Mouse (Mus musculus) left cerebral cortex, adult 11 months (tissue): ENCODE measurements around the gene Map3k5.
"Not testable (repeated sequence)": the region's sequence is repeated elsewhere in the genome, so short reads cannot be mapped to it uniquely, and the experiment has no call there.

Source experiments
- DNase-seq: peaks from one replicate; pipeline ENCODE4 v3.0.0; 2022; ENCODE audit warnings: low spot score

Map3k5 gene

GRCm38 (mm10) chr10:19934384-19935294 lies at the start of gene Map3k5:
Gene Map3k5 (plus strand): TSS chr10:19934472.
- no peak for DNase-seq

GRCm38 (mm10) chr10:19886249-19886648 lies 48.0 kb upstream of the Map3k5 start:
- no peak for DNase-seq

GRCm38 (mm10) chr10:19889908-19890307 lies 44.4 kb upstream of the Map3k5 start:
- DNase-seq, result no peak

- DNase-seq, result no peak
Observed at GRCm38 (mm10) chr10:19891686-19892085, 42.6 kb upstream of the Map3k5 start.

GRCm38 (mm10) chr10:19893146-19893545 lies 41.1 kb upstream of the Map3k5 start:
- DNase-seq, result no peak

- DNase-seq, result no peak
Observed at GRCm38 (mm10) chr10:19893976-19894375, 40.3 kb upstream of the Map3k5 start.

- no peak for DNase-seq
Observed at GRCm38 (mm10) chr10:19900191-19900590, 34.1 kb upstream of the Map3k5 start.

GRCm38 (mm10) chr10:19901992-19902391 lies 32.3 kb upstream of the Map3k5 start:
- no peak for DNase-seq

GRCm38 (mm10) chr10:19904077-19904820 lies 30.0 kb upstream of the Map3k5 start:
- DNase-seq, result peak; percentile 71

- DNase-seq, result peak; percentile 90
Observed at GRCm38 (mm10) chr10:19907246-19907804, 26.9 kb upstream of the Map3k5 start, which contains the start of gene Pex7. Gene Pex7 (minus strand): TSS chr10:19907689.

GRCm38 (mm10) chr10:19908076-19908475 lies 26.2 kb upstream of the Map3k5 start:
- no peak for DNase-seq

GRCm38 (mm10) chr10:19910516-19910915 lies 23.8 kb upstream of the Map3k5 start:
- DNase-seq, result no peak

GRCm38 (mm10) chr10:19911583-19911982 lies 22.7 kb upstream of the Map3k5 start:
- no peak for DNase-seq

GRCm38 (mm10) chr10:19913806-19914205 lies 20.5 kb upstream of the Map3k5 start:
- DNase-seq, result no peak

- peak; percentile 64 for DNase-seq
Observed at GRCm38 (mm10) chr10:19915301-19915700, 19.0 kb upstream of the Map3k5 start.

- DNase-seq, result no peak
Observed at GRCm38 (mm10) chr10:19922410-19922809, 11.9 kb upstream of the Map3k5 start.

- no peak for DNase-seq
Observed at GRCm38 (mm10) chr10:19924256-19924655, 10.0 kb upstream of the Map3k5 start.

GRCm38 (mm10) chr10:19926391-19926897 lies 7.8 kb upstream of the Map3k5 start:
- not testable (repeated sequence) for DNase-seq

GRCm38 (mm10) chr10:19928205-19928604 lies 6.1 kb upstream of the Map3k5 start:
- no peak for DNase-seq

GRCm38 (mm10) chr10:19932986-19933385 lies 1.3 kb upstream of the Map3k5 start:
- DNase-seq, result no peak

- DNase-seq, result peak; percentile 67
Observed at GRCm38 (mm10) chr10:19933511-19934383, 525 bp upstream of the Map3k5 start.

- no peak for DNase-seq
Observed at GRCm38 (mm10) chr10:19935295-19935623, 987 bp downstream of the Map3k5 start.
